Mouse (Mus musculus) liver, embryonic 14.5 days (tissue): Measurements from ENCODE around the gene Tdrd7. TPM values are rescaled to one million over a fixed set of nuclear protein-coding genes. Genes with fewer than 3 reads are reported as not detected.

Experiments used
- ATAC-seq: fragments of 200-750 bp; cut with Nextera tagmentation; 2 replicates; pipeline ENCODE4 v1.8.0; 2017; ENCODE audit warnings: moderate number of reproducible peaks, mild to moderate bottlenecking, moderate library complexity; ENCODE audit not compliant: insufficient read depth
- DNase-seq, 3 experiments: peaks; one replicate each; pipeline ENCODE4 v3.0.0-alpha.2; 2012 to 2013; ENCODE audit warnings: low read depth in 3 of 3, low spot score in 3 of 3
- H3K27ac ChIP-seq: fragments of 300-500 bp; sonication (generic); 2 replicates; pipeline ENCODE4 v1.5.1; 2014; ENCODE audit warnings: moderate library complexity, mild to moderate bottlenecking, control low read depth, inconsistent platforms
- H3K27me3 ChIP-seq: fragments of 300-500 bp; sonication (generic); 2 replicates; pipeline ENCODE4 v1.6.1; 2014; ENCODE audit warnings: mild to moderate bottlenecking, low read length, moderate library complexity; ENCODE audit not compliant: control insufficient read depth, insufficient read depth
- H3K36me3 ChIP-seq: fragments of 300-500 bp; sonication (generic); replicated peaks from 2 replicates; pipeline ENCODE4 v1.6.1; 2014; ENCODE audit warnings: low read depth; ENCODE audit not compliant: control insufficient read depth, insufficient read depth
- H3K4me1 ChIP-seq, 2 experiments: fragments of 200-500 bp in 1 of 2; fragments of 300-500 bp in 1 of 2; sonication (generic) in 1 of 2; replicated peaks; 2 replicates each; pipeline ENCODE4 v1.6.1; 2012 to 2014; ENCODE audit warnings: antibody characterized with exemption in 1 of 2, inconsistent platforms in 1 of 2, low read length in 1 of 2; ENCODE audit not compliant: control insufficient read depth in 2 of 2, insufficient read depth in 2 of 2
- H3K4me2 ChIP-seq: fragments of 300-500 bp; sonication (generic); 2 replicates; pipeline ENCODE4 v1.6.1; 2014; ENCODE audit warnings: low read depth, mild to moderate bottlenecking, control low read depth, moderate library complexity
- H3K4me3 ChIP-seq, 2 experiments: fragments of 200-500 bp in 1 of 2; fragments of 300-500 bp in 1 of 2; sonication (generic) in 1 of 2; 2 replicates each; pipeline ENCODE4 v1.5.1; 2012 to 2014; ENCODE audit warnings: low read depth in 2 of 2, low read length in 2 of 2, mild to moderate bottlenecking in 2 of 2, control low read depth in 1 of 2, inconsistent platforms in 1 of 2, moderate library complexity in 1 of 2; ENCODE audit not compliant: insufficient read depth in 1 of 2
- H3K9ac ChIP-seq: fragments of 300-500 bp; sonication (generic); replicated peaks from 2 replicates; pipeline ENCODE4 v1.6.1; 2014; ENCODE audit warnings: mild to moderate bottlenecking, control low read depth, moderate library complexity
- H3K9me3 ChIP-seq: fragments of 300-500 bp; sonication (generic); 2 replicates; pipeline ENCODE4 v1.6.1; 2016; ENCODE audit warnings: low read length, mixed read lengths; ENCODE audit not compliant: control insufficient read depth
- CTCF ChIP-seq: IDR thresholded peaks from 2 replicates; pipeline ENCODE4 v1.5.1; 2016; ENCODE audit warnings: antibody characterized with exemption, low read depth, control low read depth
- EP300 ChIP-seq: IDR thresholded peaks from 2 replicates; pipeline ENCODE4 v1.6.1; 2016; ENCODE audit warnings: antibody characterized with exemption, low read depth
- WGBS: fragments of 180-500 bp; shearing (Covaris S2); extraction: QIAGEN DNeasy Blood & Tissue Kit; methylation state at CpG from one replicate; pipeline ENCODE4 v1.1.7; 2014; ENCODE audit not compliant: insufficient replicate concordance; 5-methylcytosine and 5-hydroxymethylcytosine counted together
- polyA plus RNA-seq, 2 experiments: library from polyadenylated mRNA; depleted of rRNA in 1 of 2; stranded (reverse) in 1 of 2; unstranded in 1 of 2; fragments of >200 nt; fragmentation: Nextera tagmentation in 1 of 2; extraction: Ambion mirVana in 1 of 2; gene quantifications; 2 replicates each; pipeline versions ENCODE4 v1.2.1 to v1.2.3; 2012 to 2014

Gene Tdrd7
- polyA plus RNA-seq, 2 experiments, result 5.0 to 7.9 TPM

DNA sequence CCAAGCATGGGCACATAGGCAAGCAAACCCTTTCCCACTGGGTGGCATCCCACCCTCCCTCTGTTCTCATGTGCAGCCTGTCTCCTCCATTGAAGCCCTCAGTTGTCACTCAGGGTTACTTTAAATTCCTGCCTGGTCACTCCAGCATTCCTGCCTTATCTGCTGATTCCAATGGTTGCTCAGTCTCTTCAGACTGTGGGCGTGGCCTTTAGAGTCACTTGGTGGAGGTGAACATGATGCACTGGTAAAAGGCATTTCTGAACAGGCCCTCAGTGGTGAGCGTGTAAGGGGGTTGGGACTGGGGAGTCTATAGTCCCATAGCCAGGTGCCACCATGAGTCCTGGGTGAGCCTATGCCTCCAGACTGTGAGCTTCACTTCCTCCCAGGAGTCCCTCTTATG is 68.1 kb downstream of the Tdrd7 start:
- H3K4me2 ChIP-seq, result no peak overlapping the region
- ATAC-seq (peak; percentile 33; the same call in 1 of the 2 replicates), DNase-seq (peak in 1 of 3 experiments; percentile 33)
- TF ChIP-seq CTCF (no peak), EP300 (no peak)
- no peaks in the 10 kb centered on the region for H3K9me3 ChIP-seq
- H3K4me3 ChIP-seq, result no peak overlapping the region
- peaks cover 5% of the 10 kb centered on the region for H3K27me3 ChIP-seq
- 54% methylated on average over 2 of the region's 2 CpGs for WGBS
- H3K4me1 ChIP-seq, result peaks cover 11 to 21% of the 10 kb centered on the region in 2 experiments
- no peak overlapping the region for H3K9ac ChIP-seq
- H3K36me3 ChIP-seq, result no peaks in the 10 kb centered on the region
- no peak overlapping the region for H3K27ac ChIP-seq

- peak overlapping the region; percentile 60 for H3K27ac ChIP-seq
- peak overlapping the region; percentile 81 for H3K9ac ChIP-seq
- peak overlapping the region; percentile 84 for H3K4me2 ChIP-seq
- H3K4me1 ChIP-seq, result peaks cover 20 to 35% of the 10 kb centered on the region in 2 experiments
- peaks cover 7% of the 10 kb centered on the region for H3K27me3 ChIP-seq
- H3K9me3 ChIP-seq, result no peaks in the 10 kb centered on the region
- DNase-seq, result no peak
- peaks cover 9% of the 10 kb centered on the region for H3K36me3 ChIP-seq
- WGBS, result 15% methylated on average over 12 of the region's 12 CpGs
- no peak for ATAC-seq
- peak overlapping the region; percentile 68 to 71 for H3K4me3 ChIP-seq
- TF ChIP-seq CTCF, result no peak
- TF ChIP-seq EP300, result no peak
Measured at GRCm38 (mm10) chr4:46038591-46038891, 73.4 kb downstream of the Tdrd7 start.

GRCm38 (mm10) chr4:46038892-46039751 is 74.0 kb downstream of the Tdrd7 start, which contains the start of gene Tmod1:
Gene Tmod1 (plus strand): TSS chr4:46038935.
- Histone ChIP-seq H3K36me3 (peaks cover 14% of the 10 kb centered on the region), H3K4me1 (peaks cover 20 to 37% of the 10 kb centered on the region in 2 experiments), H3K27me3 (peaks cover 7% of the 10 kb centered on the region), H3K4me2 (peak within 1 kb of the TSS; percentile 84), H3K9me3 (no peaks in the 10 kb centered on the region), H3K4me3 (peak within 1 kb of the TSS; percentile 71 to 94), H3K27ac (peak within 1 kb of the TSS; percentile 97), H3K9ac (peak within 1 kb of the TSS; percentile 81)
- DNase-seq (peak; percentile 63), ATAC-seq (peak; percentile 66)
- WGBS, result under 1% methylated on average over 72 of the region's 72 CpGs
- TF ChIP-seq EP300 (no peak), CTCF (no peak; the same call in 1 of the 2 replicates)

- Histone ChIP-seq H3K36me3 (peaks cover 22% of the 10 kb centered on the region), H3K27me3 (peaks cover 7% of the 10 kb centered on the region), H3K4me1 (peaks cover 20 to 37% of the 10 kb centered on the region in 2 experiments), H3K4me2 (peak overlapping the region; percentile 84), H3K9me3 (no peaks in the 10 kb centered on the region), H3K4me3 (peak overlapping the region; percentile 71 to 94), H3K9ac (peak overlapping the region; percentile 81), H3K27ac (peak overlapping the region; percentile 97)
- TF ChIP-seq CTCF (no peak), EP300 (no peak)
- DNase-seq (peak; percentile 47 to 50 (median 49)), ATAC-seq (peak; percentile 12; the same call in 1 of the 2 replicates)
- WGBS, result 12% methylated on average over 6 of the region's 6 CpGs
Measured at GRCm38 (mm10) chr4:46039899-46040298, 74.8 kb downstream of the Tdrd7 start.

DNA sequence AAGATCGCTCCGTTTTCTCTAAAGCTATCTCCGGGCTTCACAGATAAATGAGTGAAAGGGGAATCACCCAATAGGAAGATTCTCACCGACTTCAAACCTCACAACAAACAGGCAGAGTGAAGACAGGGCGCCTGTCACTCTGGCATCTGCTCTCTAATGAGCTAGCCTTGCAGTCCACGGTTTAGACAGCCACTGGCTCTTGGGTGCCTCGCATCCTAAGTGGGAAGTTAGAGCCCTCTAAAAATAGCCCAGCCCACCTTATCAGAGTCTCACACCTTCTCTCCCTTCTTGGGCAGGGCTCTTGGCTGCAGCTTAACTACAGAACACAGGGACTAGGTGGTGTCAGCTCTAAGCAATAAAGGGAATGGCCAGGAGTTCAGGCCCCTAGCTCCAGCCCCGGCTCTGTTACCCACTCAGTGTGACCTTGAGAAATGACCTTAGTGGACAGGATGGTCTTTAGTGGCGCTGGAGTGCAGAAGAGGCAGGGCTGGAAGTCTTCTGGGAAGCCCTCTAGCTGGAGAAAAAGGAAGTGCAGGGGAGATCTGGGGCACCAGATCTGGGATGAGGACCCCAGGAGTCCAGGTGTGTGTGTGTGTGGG is 75.6 kb downstream of the Tdrd7 start:
- Histone ChIP-seq H3K36me3 (peaks cover 29% of the 10 kb centered on the region), H3K4me1 (peaks cover 20 to 33% of the 10 kb centered on the region in 2 experiments), H3K27me3 (peaks cover 7% of the 10 kb centered on the region), H3K27ac (peak overlapping the region; percentile 97), H3K4me2 (peak overlapping the region; percentile 84), H3K9me3 (no peaks in the 10 kb centered on the region), H3K9ac (peak overlapping the region; percentile 93), H3K4me3 (peak overlapping the region; percentile 71 to 94)
- TF ChIP-seq EP300 (peak; percentile 95), CTCF (peak; percentile 71)
- DNase-seq (peak; percentile 95 to 96 (median 96)), ATAC-seq (peak; percentile 84)
- WGBS, result 2% methylated on average over 9 of the region's 9 CpGs
